In genomic region chr7:134671003-134671461, GRCm38 (mm10) we compare ENCODE assay signal across 8 mouse cellular contexts. TPM values are rescaled to one million over a fixed set of nuclear protein-coding genes. Genes with fewer than 3 reads are reported as not detected.
DNase-seq lines count a peak whose midpoint lies in the region; ATAC-seq and TF ChIP-seq lines count a peak whose summit lies in the region.

No protein-coding gene starts in this region.

- WGBS in forebrain, embryonic 16.5 days = 3% methylated on average over 28 of the region's 28 CpGs
- 2% methylated on average over 28 of the region's 28 CpGs for WGBS in hindbrain, embryonic 13.5 days
- WGBS in liver, embryonic 13.5 days (ENCODE audit: insufficient replicate concordance) = 4% methylated on average over 28 of the region's 28 CpGs
- 3% methylated on average over 28 of the region's 28 CpGs for WGBS in neural tube, embryonic 13.5 days

- peaks cover 62% of the 10 kb centered on the region for H3K4me1 ChIP-seq in E14TG2a.4 (replicated peaks; ENCODE audit: low read depth, low read length)
- H3K4me1 ChIP-seq in forebrain, embryonic 16.5 days (replicated peaks; ENCODE audit: control insufficient read depth, insufficient read depth, low read length) = peaks cover 10% of the 10 kb centered on the region
- H3K4me1 ChIP-seq in hindbrain, embryonic 13.5 days (replicated peaks) = peaks cover 33% of the 10 kb centered on the region
- H3K4me1 ChIP-seq in liver, embryonic 13.5 days (replicated peaks) = peaks cover 17% of the 10 kb centered on the region
- peaks cover 32% of the 10 kb centered on the region for H3K4me1 ChIP-seq in neural tube, embryonic 13.5 days (replicated peaks)

- DNase-seq in adrenal gland, adult 18-20 months (ENCODE audit: low spot score in 2 of 2) = peak; percentile 48 to 52
- no peak for DNase-seq in liver, embryonic 13.5 days
- no peak for DNase-seq in MN1 (ENCODE audit: low spot score)
- DNase-seq in thymus, postnatal 10 days (ENCODE audit: low spot score in 2 of 2) = no peak

- H3K4me2 ChIP-seq in forebrain, embryonic 16.5 days (ENCODE audit: low read length) = peak overlapping the region; percentile 99
- peak overlapping the region; percentile 95 for H3K4me2 ChIP-seq in hindbrain, embryonic 13.5 days
- peak overlapping the region; percentile 60 for H3K4me2 ChIP-seq in liver, embryonic 13.5 days
- peak overlapping the region; percentile 93 for H3K4me2 ChIP-seq in neural tube, embryonic 13.5 days

- no peak for TF ChIP-seq CTCF in E14TG2a.4 (conservative IDR thresholded peaks at IDR 0.05; ENCODE audit: low read length)

- H3K36me3 ChIP-seq in E14TG2a.4 (ENCODE audit: insufficient read depth, low read length) = peaks cover 14% of the 10 kb centered on the region; the same call in 1 of the 2 replicates
- no peaks in the 10 kb centered on the region for H3K36me3 ChIP-seq in forebrain, embryonic 16.5 days (ENCODE audit: control insufficient read depth, insufficient read depth)
- H3K36me3 ChIP-seq in hindbrain, embryonic 13.5 days = no peaks in the 10 kb centered on the region
- H3K36me3 ChIP-seq in liver, embryonic 13.5 days = no peaks in the 10 kb centered on the region
- H3K36me3 ChIP-seq in neural tube, embryonic 13.5 days = no peaks in the 10 kb centered on the region

- H3K9me3 ChIP-seq in E14TG2a.4 (ENCODE audit: low read length) = no peaks in the 10 kb centered on the region
- no peaks in the 10 kb centered on the region for H3K9me3 ChIP-seq in forebrain, embryonic 16.5 days (ENCODE audit: control insufficient read depth, low read length)
- no peaks in the 10 kb centered on the region for H3K9me3 ChIP-seq in hindbrain, embryonic 13.5 days
- H3K9me3 ChIP-seq in liver, embryonic 13.5 days (replicated peaks) = no peaks in the 10 kb centered on the region
- H3K9me3 ChIP-seq in neural tube, embryonic 13.5 days = no peaks in the 10 kb centered on the region

- H3K4me3 ChIP-seq in E14TG2a.4 (replicated peaks; ENCODE audit: low read length) = peak overlapping the region; percentile 85
- peak overlapping the region; percentile 72 for H3K4me3 ChIP-seq in forebrain, embryonic 16.5 days (replicated peaks; ENCODE audit: low read length)
- H3K4me3 ChIP-seq in hindbrain, embryonic 13.5 days = peak overlapping the region; percentile 66
- H3K4me3 ChIP-seq in liver, embryonic 13.5 days (replicated peaks) = peak overlapping the region; percentile 63
- peak overlapping the region; percentile 62 for H3K4me3 ChIP-seq in neural tube, embryonic 13.5 days

- H3K27me3 ChIP-seq in E14TG2a.4 (ENCODE audit: insufficient read depth, low read length) = peaks cover 23% of the 10 kb centered on the region
- H3K27me3 ChIP-seq in forebrain, embryonic 16.5 days (replicated peaks; ENCODE audit: control insufficient read depth, insufficient read depth, low read length) = no peaks in the 10 kb centered on the region
- H3K27me3 ChIP-seq in hindbrain, embryonic 13.5 days = peaks cover 38% of the 10 kb centered on the region
- H3K27me3 ChIP-seq in liver, embryonic 13.5 days = peaks cover 26% of the 10 kb centered on the region
- peaks cover 33% of the 10 kb centered on the region for H3K27me3 ChIP-seq in neural tube, embryonic 13.5 days

- ATAC-seq in forebrain, embryonic 16.5 days = peak; percentile 39
- ATAC-seq in hindbrain, embryonic 13.5 days (ENCODE audit: low FRiP score) = peak; percentile 50; the same call in 1 of the 2 replicates
- ATAC-seq in liver, embryonic 13.5 days (ENCODE audit: low read depth) = no peak
- peak; percentile 58; the same call in 1 of the 2 replicates for ATAC-seq in neural tube, embryonic 13.5 days (ENCODE audit: low read depth)

- H3K27ac ChIP-seq in forebrain, embryonic 16.5 days (ENCODE audit: low read length) = no peak overlapping the region
- H3K27ac ChIP-seq in hindbrain, embryonic 13.5 days = peak overlapping the region; percentile 67
- peak overlapping the region; percentile 43; the same call in 1 of the 2 replicates for H3K27ac ChIP-seq in liver, embryonic 13.5 days
- peak overlapping the region; percentile 76 for H3K27ac ChIP-seq in neural tube, embryonic 13.5 days (replicated peaks)

- peak overlapping the region; percentile 67 for H3K9ac ChIP-seq in forebrain, embryonic 16.5 days (replicated peaks; ENCODE audit: low read depth, low read length)
- H3K9ac ChIP-seq in hindbrain, embryonic 13.5 days = peak overlapping the region; percentile 67
- peak overlapping the region; percentile 63 for H3K9ac ChIP-seq in liver, embryonic 13.5 days
- peak overlapping the region; percentile 72 for H3K9ac ChIP-seq in neural tube, embryonic 13.5 days

RNA-seq across cellular contexts. Expression of gene Dock1, which starts 0.6 kb away (rescaled TPM):
- 100 to 1,000 TPM in 1 of 2 experiments, 10 to 100 TPM in 1; 89.9 to 206 TPM for total RNA-seq in adrenal gland, adult 18-20 months (2021)
- 7.7 and 10.5 TPM in 2 replicates for polyA plus RNA-seq in forebrain, embryonic 16.5 days (2015; fragmentation: Nextera tagmentation; extraction: Ambion mirVana)
- polyA plus RNA-seq in hindbrain, embryonic 13.5 days (2015; fragmentation: Nextera tagmentation; extraction: Ambion mirVana) = 7.8 and 9.4 TPM in 2 replicates
- polyA plus RNA-seq in liver, embryonic 13.5 days (2015; fragmentation: Nextera tagmentation; extraction: Ambion mirVana) = 2.6 and 4.4 TPM in 2 replicates
- polyA plus RNA-seq in neural tube, embryonic 13.5 days (2015; fragmentation: Nextera tagmentation; extraction: Ambion mirVana) = 7.4 and 10.4 TPM in 2 replicates

Comparison
In these comparisons a context has a peak if more than half of its experiments do, and no peak if none do; other contexts are left out.
1. DNase-seq: peak in adrenal gland, adult 18-20 months (2 of 2); none in liver, embryonic 13.5 days (single experiment), MN1 (single experiment) and thymus, postnatal 10 days (0 of 2).
2. Peak in every context shown above with its lines, with median percentiles within 50 percentile points of each other: H3K4me3 ChIP-seq, H3K4me2 ChIP-seq and H3K9ac ChIP-seq.